Mouse (Mus musculus) heart, embryonic 14.5 days (tissue): ENCODE measurements around the gene Dcbld2. TPM values are rescaled to one million over a fixed set of nuclear protein-coding genes. Genes with fewer than 3 reads are reported as not detected.

Source experiments
- ATAC-seq: fragments of 200-750 bp; cut with Nextera tagmentation; 2 replicates; pipeline ENCODE4 v1.8.0; 2017; ENCODE audit warnings: low read depth, moderate TSS enrichment; ENCODE audit not compliant: insufficient number of reproducible peaks, insufficient read depth, low FRiP score
- H3K27ac ChIP-seq, 2 experiments: fragments of 200-500 bp in 1 of 2; fragments of 300-500 bp in 1 of 2; sonication (generic) in 1 of 2; replicated peaks in 1 of 2; 2 replicates each; pipeline ENCODE4 v1.5.1; 2012 to 2014; ENCODE audit warnings: low read depth in 2 of 2, low read length in 2 of 2, control low read depth in 1 of 2, mild to moderate bottlenecking in 1 of 2, mixed read lengths in 1 of 2; ENCODE audit not compliant: control insufficient read depth in 1 of 2, insufficient read depth in 1 of 2
- H3K27me3 ChIP-seq: fragments of 300-500 bp; sonication (generic); 2 replicates; pipeline ENCODE4 v1.6.1; 2014; ENCODE audit warnings: mild to moderate bottlenecking, low read length, control low read depth; ENCODE audit not compliant: control insufficient read depth, insufficient read depth
- H3K36me3 ChIP-seq: fragments of 300-500 bp; sonication (generic); 2 replicates; pipeline ENCODE4 v1.6.1; 2014; ENCODE audit warnings: mild to moderate bottlenecking, control low read depth, low read length, mixed read lengths; ENCODE audit not compliant: control insufficient read depth, insufficient read depth
- H3K4me1 ChIP-seq, 2 experiments: fragments of 200-500 bp in 1 of 2; fragments of 300-500 bp in 1 of 2; sonication (generic) in 1 of 2; 2 replicates each; pipeline ENCODE4 v1.6.1; 2012 to 2014; ENCODE audit warnings: low read length in 2 of 2, control low read depth in 1 of 2, mixed read lengths in 1 of 2; ENCODE audit not compliant: control insufficient read depth in 2 of 2, insufficient read depth in 2 of 2
- H3K4me2 ChIP-seq: fragments of 300-500 bp; sonication (generic); 2 replicates; pipeline ENCODE4 v1.6.1; 2014; ENCODE audit warnings: mild to moderate bottlenecking, low read length
- H3K4me3 ChIP-seq, 2 experiments: fragments of 200-500 bp in 1 of 2; fragments of 300-500 bp in 1 of 2; sonication (generic) in 1 of 2; 2 replicates each; pipeline ENCODE4 v1.5.1; 2012 to 2014; ENCODE audit warnings: low read length in 2 of 2, mild to moderate bottlenecking in 2 of 2, control low read depth in 1 of 2, low read depth in 1 of 2, moderate library complexity in 1 of 2; ENCODE audit not compliant: control insufficient read depth in 1 of 2, insufficient read depth in 1 of 2
- H3K9ac ChIP-seq: fragments of 300-500 bp; sonication (generic); 2 replicates; pipeline ENCODE4 v1.6.1; 2014; ENCODE audit warnings: mild to moderate bottlenecking, low read length
- H3K9me3 ChIP-seq: fragments of 300-500 bp; sonication (generic); 2 replicates; pipeline ENCODE4 v1.6.1; 2016; ENCODE audit warnings: low read length, control low read depth; ENCODE audit not compliant: control insufficient read depth
- WGBS: fragments of 180-500 bp; shearing (Covaris S2); extraction: QIAGEN DNeasy Blood & Tissue Kit; methylation state at CpG from one replicate; pipeline ENCODE4 v1.1.7; 2014; 5-methylcytosine and 5-hydroxymethylcytosine counted together
- polyA plus RNA-seq: library from polyadenylated mRNA; unstranded; fragments of >200 nt; fragmentation: Nextera tagmentation; extraction: Ambion mirVana; gene quantifications from 2 replicates; pipeline ENCODE4 v1.2.1, GENCODE M21; 2014

The Dcbld2 gene
- polyA plus RNA-seq, 1 experiment from 2014 or later = 23.7 TPM

DNA sequence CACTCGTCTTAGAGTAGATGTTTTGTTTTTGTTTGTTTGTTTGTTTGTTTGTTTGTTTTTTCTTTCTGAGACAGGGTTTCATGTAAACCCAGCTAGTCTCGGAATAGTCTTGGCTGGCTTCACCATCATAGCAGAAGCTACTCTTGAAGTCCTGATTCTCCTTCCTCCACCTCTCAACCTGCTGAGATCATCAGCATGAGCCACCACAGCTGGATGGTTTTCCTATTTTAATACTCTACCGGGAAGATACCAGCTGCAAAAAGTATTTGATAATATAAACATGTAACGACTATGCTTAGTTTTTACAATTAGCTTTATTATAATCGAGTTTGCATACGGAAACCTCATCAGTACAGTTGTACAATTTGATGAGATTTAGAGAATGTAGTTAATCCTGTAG is 94.3 kb downstream of the Dcbld2 start:
- Histone ChIP-seq H3K27ac (peak overlapping the region; percentile 56 to 73), H3K4me2 (no peak overlapping the region), H3K9me3 (no peaks in the 10 kb centered on the region), H3K27me3 (no peaks in the 10 kb centered on the region), H3K36me3 (peaks cover 22% of the 10 kb centered on the region), H3K4me1 (peaks cover 14 to 33% of the 10 kb centered on the region in 2 experiments), H3K9ac (no peak overlapping the region), H3K4me3 (no peak overlapping the region)
- 66% methylated on average over 6 of the region's 6 CpGs for WGBS
- ATAC-seq = no peak

DNA sequence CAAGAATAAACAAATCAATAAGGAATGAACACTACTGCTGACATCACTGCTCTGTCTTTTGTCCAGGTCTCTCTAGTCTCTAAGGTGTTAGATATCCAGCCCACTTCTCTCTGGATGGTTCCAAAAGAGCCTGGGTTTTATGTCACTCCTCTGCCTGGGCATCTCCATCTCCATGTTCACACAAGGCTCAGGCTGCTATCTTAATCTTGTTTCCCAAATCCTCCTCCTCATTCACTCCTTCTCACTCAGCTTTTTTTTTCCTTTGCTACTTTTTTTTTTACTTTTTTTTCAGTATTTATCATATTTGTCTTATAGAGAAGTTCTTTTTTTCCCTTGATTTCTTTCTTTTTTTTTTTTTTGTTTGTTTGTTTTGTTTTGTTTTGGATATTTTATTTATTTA is 96.7 kb downstream of the Dcbld2 start:
- no peak overlapping the region for H3K9ac ChIP-seq
- H3K9me3 ChIP-seq = no peaks in the 10 kb centered on the region
- no peaks in the 10 kb centered on the region for H3K27me3 ChIP-seq
- no peak overlapping the region for H3K4me3 ChIP-seq
- peaks cover 22% of the 10 kb centered on the region for H3K36me3 ChIP-seq
- H3K4me2 ChIP-seq = no peak overlapping the region
- H3K4me1 ChIP-seq = peaks cover 9 to 14% of the 10 kb centered on the region in 2 experiments; a peak in 3 of 4 replicates
- no peak for ATAC-seq
- H3K27ac ChIP-seq = no peak overlapping the region

DNA sequence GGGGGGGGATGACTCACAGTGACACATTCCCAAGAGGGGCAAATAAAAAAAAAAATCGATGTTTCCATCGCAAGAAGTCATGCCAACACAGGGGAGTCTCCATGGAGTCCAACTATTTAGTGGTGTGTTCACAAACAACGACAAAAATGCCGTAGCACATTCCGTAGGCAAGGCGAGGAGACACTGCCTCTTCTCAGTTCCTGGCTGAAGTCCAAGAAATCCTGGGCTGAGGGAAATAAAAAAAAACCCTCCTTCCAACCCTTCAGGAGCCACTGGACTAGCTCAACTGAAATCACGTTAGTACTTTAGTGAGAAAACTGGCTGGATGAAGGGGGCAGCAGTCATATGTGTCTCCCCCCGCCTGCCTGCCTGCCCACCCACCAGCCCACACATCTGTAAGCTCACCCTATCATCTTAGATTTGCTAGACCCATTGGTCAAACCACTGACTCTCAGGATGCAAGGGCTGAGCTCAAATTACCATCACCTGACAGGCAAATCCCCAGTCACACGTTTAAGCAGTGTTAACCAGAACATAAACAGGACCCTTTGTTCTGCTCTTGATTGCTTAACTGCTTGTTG is 104.0 kb downstream of the Dcbld2 start:
- 7% methylated on average over 9 of the region's 9 CpGs for WGBS

DNA sequence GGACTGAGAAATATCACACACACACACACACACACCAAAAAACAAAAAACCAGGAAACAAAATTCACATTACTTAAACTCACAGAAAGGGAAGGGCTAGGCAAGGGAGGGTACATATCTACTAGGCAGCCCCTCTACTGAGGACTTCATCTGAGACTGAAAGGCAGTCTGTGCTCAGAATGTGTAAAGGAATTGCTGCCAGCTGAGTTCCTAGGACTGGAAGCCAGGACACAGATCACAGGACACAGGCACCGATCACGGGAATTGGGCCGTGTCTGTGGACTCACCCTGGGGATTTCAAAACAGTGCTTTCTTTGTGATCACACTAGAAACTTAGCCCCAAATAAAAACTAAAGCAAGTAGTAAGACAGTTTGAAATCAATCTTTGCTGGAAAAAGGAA is 104.6 kb downstream of the Dcbld2 start:
- Histone ChIP-seq H3K9me3 (no peaks in the 10 kb centered on the region), H3K27ac (peak overlapping the region; percentile 85 to 90), H3K9ac (peak overlapping the region; percentile 47; the same call in 1 of the 2 replicates), H3K36me3 (no peaks in the 10 kb centered on the region), H3K4me2 (peak overlapping the region; percentile 53), H3K4me3 (no peak overlapping the region), H3K27me3 (no peaks in the 10 kb centered on the region), H3K4me1 (peaks cover 19 to 38% of the 10 kb centered on the region in 2 experiments)
- peak; percentile 69 for ATAC-seq
- WGBS = 17% methylated on average over 3 of the region's 3 CpGs

More for the DNA sequence above, 104.0 kb downstream of the Dcbld2 start:
- peak overlapping the region; percentile 44; the same call in 1 of the 2 replicates for H3K9ac ChIP-seq
- H3K4me1 ChIP-seq = peaks cover 21 to 44% of the 10 kb centered on the region in 2 experiments
- H3K4me3 ChIP-seq = peak overlapping the region; percentile 9 to 19; a peak in 1 of 4 replicates
- H3K27ac ChIP-seq = peak overlapping the region; percentile 85 to 90
- ATAC-seq = peak; percentile 48; the same call in 1 of the 2 replicates
- H3K36me3 ChIP-seq = peaks cover under 1% of the 10 kb centered on the region; the same call in 1 of the 2 replicates
- peak overlapping the region; percentile 53 for H3K4me2 ChIP-seq
- no peaks in the 10 kb centered on the region for H3K9me3 ChIP-seq
- no peaks in the 10 kb centered on the region for H3K27me3 ChIP-seq

DNA sequence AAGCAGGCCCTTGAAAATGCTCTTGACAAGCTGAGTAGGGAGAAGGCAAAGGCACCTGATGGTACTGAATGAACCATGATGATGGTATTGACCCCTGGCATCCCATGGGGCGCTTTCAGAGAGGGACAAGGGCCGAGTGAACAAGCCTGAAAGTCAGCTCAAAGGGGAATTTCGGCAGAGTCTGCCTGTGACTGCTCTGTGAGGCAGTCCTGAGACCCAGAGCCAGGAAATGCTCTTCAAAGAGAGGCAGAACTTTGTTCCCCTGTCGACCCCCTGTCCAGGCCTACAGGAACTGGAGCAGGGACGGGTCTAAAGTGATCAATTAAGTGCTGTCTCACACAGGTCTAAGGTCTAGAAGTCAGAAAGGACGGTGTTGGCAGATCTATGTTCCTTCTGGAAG is 105.5 kb downstream of the Dcbld2 start:
- peak overlapping the region; percentile 53 for H3K4me2 ChIP-seq
- no peak for ATAC-seq
- H3K4me1 ChIP-seq = peaks cover 17 to 37% of the 10 kb centered on the region in 2 experiments
- no peak overlapping the region for H3K4me3 ChIP-seq
- H3K27me3 ChIP-seq = no peaks in the 10 kb centered on the region
- peak overlapping the region; percentile 52; the same call in 1 of the 2 replicates for H3K9ac ChIP-seq
- H3K9me3 ChIP-seq = no peaks in the 10 kb centered on the region
- H3K27ac ChIP-seq = peak overlapping the region; percentile 36 to 85
- H3K36me3 ChIP-seq = no peaks in the 10 kb centered on the region
- 39% methylated on average over 6 of the region's 6 CpGs for WGBS

DNA sequence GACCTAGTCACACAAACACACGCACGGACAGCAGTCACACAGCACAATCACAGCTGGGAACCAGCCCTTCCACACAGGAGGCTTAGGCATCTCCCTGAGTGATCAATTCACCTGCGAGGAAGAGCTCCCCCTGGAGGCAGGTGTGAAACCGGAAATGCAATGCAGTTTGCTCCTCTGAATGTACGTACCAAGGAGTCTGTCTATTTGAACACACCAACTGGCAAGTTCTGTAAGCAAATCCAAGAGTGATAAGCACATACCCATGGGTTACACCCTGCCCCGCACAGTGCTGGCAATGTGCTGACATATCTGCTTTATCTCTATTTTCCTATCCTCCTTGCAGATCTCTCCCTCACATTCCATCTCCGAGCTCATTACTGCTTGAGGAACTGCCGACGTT is 106.3 kb downstream of the Dcbld2 start:
- 66% methylated on average over 9 of the region's 9 CpGs for WGBS
- H3K27me3 ChIP-seq = no peaks in the 10 kb centered on the region
- H3K36me3 ChIP-seq = no peaks in the 10 kb centered on the region
- no peak; the same call in 1 of the 2 replicates for ATAC-seq
- no peak overlapping the region for H3K27ac ChIP-seq
- no peak overlapping the region for H3K4me3 ChIP-seq
- H3K9me3 ChIP-seq = no peaks in the 10 kb centered on the region
- H3K4me2 ChIP-seq = 0 out of 2 replicates have a peak overlapping the region, but pooled peaks have one; percentile 53
- peaks cover 17 to 37% of the 10 kb centered on the region in 2 experiments for H3K4me1 ChIP-seq
- H3K9ac ChIP-seq = no peak overlapping the region

DNA sequence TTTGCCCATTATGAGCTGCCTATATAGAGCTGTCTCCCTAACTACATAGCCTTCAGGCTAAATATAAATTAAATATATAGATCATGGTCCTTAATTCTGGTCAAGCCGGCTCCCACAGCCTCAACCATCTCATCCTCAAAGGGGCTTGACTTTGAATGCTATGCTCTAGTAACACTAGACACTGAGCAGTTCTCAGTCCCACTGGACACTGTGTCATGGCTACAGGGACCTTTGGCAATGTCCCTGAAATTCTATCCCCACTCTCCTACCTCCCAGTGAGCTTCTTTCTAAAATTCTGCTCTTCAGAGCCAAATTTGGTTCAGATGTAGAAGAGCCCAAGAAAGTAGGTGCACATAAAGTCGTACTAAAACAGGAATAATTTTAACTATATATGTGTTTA is 107.9 kb downstream of the Dcbld2 start:
- Histone ChIP-seq H3K4me2 (no peak overlapping the region), H3K9me3 (no peaks in the 10 kb centered on the region), H3K4me1 (peaks cover 15 to 31% of the 10 kb centered on the region in 2 experiments), H3K36me3 (no peaks in the 10 kb centered on the region), H3K27ac (no peak overlapping the region), H3K27me3 (no peaks in the 10 kb centered on the region), H3K9ac (no peak overlapping the region), H3K4me3 (no peak overlapping the region)
- WGBS = 92% methylated on average over 2 of the region's 2 CpGs
- ATAC-seq = no peak
